Mouse (Mus musculus): ENCODE results near the gene Snx20. TPM values are rescaled to one million over a fixed set of nuclear protein-coding genes. Genes with fewer than 3 reads are reported as not detected.

The Snx20 gene
- polyA plus RNA-seq, 1 experiment from 2014 or later = 2.7 TPM

- no peak overlapping the region for H3K9ac ChIP-seq
- no peaks in the 10 kb centered on the region for H3K36me3 ChIP-seq
- DNase-seq (no peak), ATAC-seq (ENCODE audit: low read depth) (no peak)
- 53% methylated on average over 5 of the region's 5 CpGs for WGBS (ENCODE audit: insufficient replicate concordance)
- 0 out of 2 replicates have a peak, but pooled peaks cover 5% of the 10 kb centered on the region for H3K9me3 ChIP-seq (replicated peaks)
- H3K4me3 ChIP-seq (replicated peaks) = no peak overlapping the region
- H3K4me1 ChIP-seq (replicated peaks) = no peaks in the 10 kb centered on the region
- H3K4me2 ChIP-seq = no peak overlapping the region
- no peak overlapping the region for H3K27ac ChIP-seq
- no peaks in the 10 kb centered on the region for H3K27me3 ChIP-seq
These were observed 37.4 kb downstream of the Snx20 start for GRCm38 (mm10) chr8:88598578-88598977.

GRCm38 (mm10) chr8:88596042-88596441 lies 39.9 kb downstream of the Snx20 start:
- no peaks in the 10 kb centered on the region for H3K27me3 ChIP-seq
- no peak overlapping the region for H3K9ac ChIP-seq
- H3K4me1 ChIP-seq (replicated peaks) = no peaks in the 10 kb centered on the region
- H3K4me2 ChIP-seq = no peak overlapping the region
- ATAC-seq (ENCODE audit: low read depth) (no peak), DNase-seq (no peak)
- no peak overlapping the region for H3K27ac ChIP-seq
- H3K4me3 ChIP-seq (replicated peaks) = no peak overlapping the region
- H3K36me3 ChIP-seq = no peaks in the 10 kb centered on the region
- WGBS (ENCODE audit: insufficient replicate concordance) = 70% methylated on average over 12 of the region's 12 CpGs
- no peaks in the 10 kb centered on the region for H3K9me3 ChIP-seq (replicated peaks)

GRCm38 (mm10) chr8:88593947-88594346 lies 42.0 kb downstream of the Snx20 start:
- no peak overlapping the region for H3K27ac ChIP-seq
- WGBS (ENCODE audit: insufficient replicate concordance) = 93% methylated on average over 1 of the region's 1 CpGs
- DNase-seq = no peak
- ATAC-seq (ENCODE audit: low read depth) = no peak
- no peaks in the 10 kb centered on the region for H3K27me3 ChIP-seq
- no peaks in the 10 kb centered on the region for H3K4me1 ChIP-seq (replicated peaks)
- no peaks in the 10 kb centered on the region for H3K9me3 ChIP-seq (replicated peaks)
- H3K9ac ChIP-seq = no peak overlapping the region
- H3K4me3 ChIP-seq (replicated peaks) = no peak overlapping the region
- no peaks in the 10 kb centered on the region for H3K36me3 ChIP-seq
- no peak overlapping the region for H3K4me2 ChIP-seq

- Histone ChIP-seq H3K9ac (no peak overlapping the region), H3K36me3 (no peaks in the 10 kb centered on the region), H3K4me1 (replicated peaks) (peaks cover 12% of the 10 kb centered on the region; the same call in 1 of the 2 replicates), H3K4me2 (no peak overlapping the region), H3K9me3 (replicated peaks) (no peaks in the 10 kb centered on the region), H3K27ac (no peak overlapping the region), H3K27me3 (no peaks in the 10 kb centered on the region), H3K4me3 (replicated peaks) (no peak overlapping the region)
- 58% methylated on average over 6 of the region's 6 CpGs for WGBS (ENCODE audit: insufficient replicate concordance)
- DNase-seq (no peak), ATAC-seq (ENCODE audit: low read depth) (no peak)
These were observed 45.7 kb downstream of the Snx20 start for GRCm38 (mm10) chr8:88590226-88590625.

GRCm38 (mm10) chr8:88588205-88588889 lies 47.6 kb downstream of the Snx20 start:
- H3K9ac ChIP-seq = no peak overlapping the region
- H3K4me3 ChIP-seq (replicated peaks) = no peak overlapping the region
- H3K9me3 ChIP-seq (replicated peaks) = no peaks in the 10 kb centered on the region
- no peaks in the 10 kb centered on the region for H3K27me3 ChIP-seq
- no peak overlapping the region for H3K4me2 ChIP-seq
- DNase-seq (no peak), ATAC-seq (ENCODE audit: low read depth) (no peak)
- no peaks in the 10 kb centered on the region for H3K36me3 ChIP-seq
- H3K27ac ChIP-seq = no peak overlapping the region
- WGBS (ENCODE audit: insufficient replicate concordance) = 75% methylated on average over 8 of the region's 8 CpGs
- peaks cover 12% of the 10 kb centered on the region; the same call in 1 of the 2 replicates for H3K4me1 ChIP-seq (replicated peaks)

GRCm38 (mm10) chr8:88583863-88584262 lies 52.1 kb downstream of the Snx20 start:
- Histone ChIP-seq H3K27me3 (no peaks in the 10 kb centered on the region), H3K36me3 (no peaks in the 10 kb centered on the region), H3K9me3 (replicated peaks) (no peaks in the 10 kb centered on the region), H3K4me3 (replicated peaks) (no peak overlapping the region), H3K4me2 (no peak overlapping the region), H3K9ac (no peak overlapping the region), H3K27ac (no peak overlapping the region), H3K4me1 (replicated peaks) (peaks cover 12% of the 10 kb centered on the region; the same call in 1 of the 2 replicates)
- no peak for ATAC-seq (ENCODE audit: low read depth)
- 71% methylated on average over 3 of the region's 3 CpGs for WGBS (ENCODE audit: insufficient replicate concordance)
- no peak for DNase-seq

- Histone ChIP-seq H3K9ac (no peak overlapping the region), H3K27ac (no peak overlapping the region), H3K27me3 (no peaks in the 10 kb centered on the region), H3K4me3 (replicated peaks) (no peak overlapping the region), H3K4me2 (no peak overlapping the region), H3K36me3 (no peaks in the 10 kb centered on the region), H3K9me3 (replicated peaks) (no peaks in the 10 kb centered on the region), H3K4me1 (replicated peaks) (no peaks in the 10 kb centered on the region)
- WGBS (ENCODE audit: insufficient replicate concordance) = 25% methylated on average over 7 of the region's 7 CpGs
- no peak for ATAC-seq (ENCODE audit: low read depth)
- DNase-seq = no peak
These were observed 55.1 kb downstream of the Snx20 start for GRCm38 (mm10) chr8:88580785-88581184.

- no peak overlapping the region for H3K4me3 ChIP-seq (replicated peaks)
- DNase-seq (no peak), ATAC-seq (ENCODE audit: low read depth) (no peak)
- H3K27ac ChIP-seq = no peak overlapping the region
- WGBS (ENCODE audit: insufficient replicate concordance) = 73% methylated on average over 18 of the region's 18 CpGs
- no peak overlapping the region for H3K4me2 ChIP-seq
- no peak overlapping the region for H3K9ac ChIP-seq
- H3K36me3 ChIP-seq = no peaks in the 10 kb centered on the region
- H3K27me3 ChIP-seq = no peaks in the 10 kb centered on the region
- no peaks in the 10 kb centered on the region for H3K4me1 ChIP-seq (replicated peaks)
- H3K9me3 ChIP-seq (replicated peaks) = no peaks in the 10 kb centered on the region
These were observed 56.1 kb downstream of the Snx20 start for GRCm38 (mm10) chr8:88579668-88580330.

GRCm38 (mm10) chr8:88579246-88579645 lies 56.7 kb downstream of the Snx20 start:
- no peak for DNase-seq
- Histone ChIP-seq H3K27me3 (no peaks in the 10 kb centered on the region), H3K9me3 (replicated peaks) (no peaks in the 10 kb centered on the region), H3K4me2 (no peak overlapping the region), H3K36me3 (no peaks in the 10 kb centered on the region), H3K27ac (no peak overlapping the region), H3K4me1 (replicated peaks) (no peaks in the 10 kb centered on the region), H3K9ac (no peak overlapping the region), H3K4me3 (replicated peaks) (no peak overlapping the region)
- 53% methylated on average over 7 of the region's 7 CpGs for WGBS (ENCODE audit: insufficient replicate concordance)
- ATAC-seq (ENCODE audit: low read depth) = no peak

GRCm38 (mm10) chr8:88578413-88579175 lies 57.3 kb downstream of the Snx20 start:
- H3K27ac ChIP-seq = no peak overlapping the region
- H3K4me3 ChIP-seq (replicated peaks) = no peak overlapping the region
- ATAC-seq (ENCODE audit: low read depth) (no peak), DNase-seq (no peak)
- no peak overlapping the region for H3K9ac ChIP-seq
- no peaks in the 10 kb centered on the region for H3K4me1 ChIP-seq (replicated peaks)
- no peaks in the 10 kb centered on the region for H3K36me3 ChIP-seq
- no peak overlapping the region for H3K4me2 ChIP-seq
- 66% methylated on average over 14 of the region's 14 CpGs for WGBS (ENCODE audit: insufficient replicate concordance)
- H3K9me3 ChIP-seq (replicated peaks) = no peaks in the 10 kb centered on the region
- no peaks in the 10 kb centered on the region for H3K27me3 ChIP-seq

GRCm38 (mm10) chr8:88577666-88578065 lies 58.3 kb downstream of the Snx20 start:
- Histone ChIP-seq H3K27me3 (no peaks in the 10 kb centered on the region), H3K4me3 (replicated peaks) (no peak overlapping the region), H3K4me1 (replicated peaks) (no peaks in the 10 kb centered on the region), H3K4me2 (no peak overlapping the region), H3K36me3 (no peaks in the 10 kb centered on the region), H3K27ac (no peak overlapping the region), H3K9ac (no peak overlapping the region), H3K9me3 (replicated peaks) (no peaks in the 10 kb centered on the region)
- ATAC-seq (ENCODE audit: low read depth) (no peak), DNase-seq (no peak)
- WGBS (ENCODE audit: insufficient replicate concordance) = 64% methylated on average over 5 of the region's 5 CpGs

Measured in liver, embryonic 13.5 days (tissue).